Mouse (Mus musculus): Measurements from ENCODE around the gene Irx6.

The Irx6 gene

GRCm38 (mm10) chr8:92723320-92723719, 49.2 kb downstream of the Irx6 start:
- DNase-seq: no peak

- DNase-seq: no peak
Observed at GRCm38 (mm10) chr8:92723947-92724346, 49.9 kb downstream of the Irx6 start.

GRCm38 (mm10) chr8:92724359-92724758, 50.3 kb downstream of the Irx6 start:
- no peak for DNase-seq

Measured in right cerebral cortex, postnatal 25 days (tissue).